Mouse (Mus musculus) thymus, adult 2 months (tissue): ENCODE results near the gene H2al1o.

Experiments used
- CTCF ChIP-seq: fragments of 200-500 bp; IDR thresholded peaks from 2 replicates; pipeline ENCODE4 v1.5.1; 2012; ENCODE audit warnings: mild to moderate bottlenecking, control low read depth, low read length, moderate library complexity, borderline replicate concordance; ENCODE audit not compliant: control insufficient read depth, poor library complexity, insufficient read depth; ENCODE audit errors: extremely low read depth
- POLR2A ChIP-seq: fragments of 200-500 bp; IDR thresholded peaks from 2 replicates; pipeline ENCODE4 v1.6.1; 2012; ENCODE audit warnings: mild to moderate bottlenecking, low read length, control low read depth, moderate library complexity; ENCODE audit not compliant: control insufficient read depth, poor library complexity, insufficient read depth; ENCODE audit errors: extremely low read depth

- no peak for TF ChIP-seq CTCF
- TF ChIP-seq POLR2A = no peak
These were observed 35.3 kb downstream of the H2al1o start for GRCm38 (mm10) chrX:9536881-9537280.
